Mouse (Mus musculus) megakaryocyte, embryonic 14.5 days (primary cell): ENCODE data around the gene Tubb2b. TPM values are rescaled to one million over a fixed set of nuclear protein-coding genes. Genes with fewer than 3 reads are reported as not detected.

Experiments used
- H3K27me3 ChIP-seq: replicated peaks from 2 replicates; pipeline ENCODE3; 2012; ENCODE audit warnings: inconsistent platforms
- H3K36me3 ChIP-seq: replicated peaks from 2 replicates; pipeline ENCODE3; 2012; ENCODE audit warnings: low read length, inconsistent platforms, mixed read lengths
- H3K4me1 ChIP-seq: 2 replicates; pipeline ENCODE4 v1.6.1; 2012; ENCODE audit warnings: inconsistent platforms
- H3K4me3 ChIP-seq: replicated peaks from 2 replicates; pipeline ENCODE3; 2012; ENCODE audit warnings: moderate library complexity, mild to moderate bottlenecking, inconsistent platforms
- H3K9me3 ChIP-seq: 2 replicates; pipeline ENCODE4 v1.6.1; 2012; ENCODE audit warnings: inconsistent platforms
- FLI1 ChIP-seq: IDR thresholded peaks from 2 replicates; pipeline ENCODE4 v1.6.1; 2012; ENCODE audit warnings: low read length, inconsistent platforms, mixed read lengths
- GATA1 ChIP-seq: IDR thresholded peaks from 3 replicates; pipeline ENCODE4 v1.6.1; 2012; ENCODE audit warnings: mixed read lengths, low read length, inconsistent platforms, borderline replicate concordance
- polyA plus RNA-seq: library from polyadenylated mRNA; stranded (reverse); fragments of >175 nt; gene quantifications from 2 replicates; pipeline ENCODE4 v1.2.3, GENCODE M21; 2012; ENCODE audit warnings: low replicate concordance; ENCODE audit not compliant: insufficient read depth

Tubb2b gene
- polyA plus RNA-seq, 1 experiment, result 11.0 TPM

GRCm38 (mm10) chr13:34128276-34129114 lies 1.8 kb downstream of the Tubb2b start:
- TF ChIP-seq GATA1 (no peak), FLI1 (no peak)
- Histone ChIP-seq H3K27me3 (peaks cover 66% of the 10 kb centered on the region), H3K4me1 (peaks cover 39% of the 10 kb centered on the region), H3K4me3 (peak overlapping the region; percentile 75), H3K36me3 (no peaks in the 10 kb centered on the region), H3K9me3 (no peaks in the 10 kb centered on the region)

DNA sequence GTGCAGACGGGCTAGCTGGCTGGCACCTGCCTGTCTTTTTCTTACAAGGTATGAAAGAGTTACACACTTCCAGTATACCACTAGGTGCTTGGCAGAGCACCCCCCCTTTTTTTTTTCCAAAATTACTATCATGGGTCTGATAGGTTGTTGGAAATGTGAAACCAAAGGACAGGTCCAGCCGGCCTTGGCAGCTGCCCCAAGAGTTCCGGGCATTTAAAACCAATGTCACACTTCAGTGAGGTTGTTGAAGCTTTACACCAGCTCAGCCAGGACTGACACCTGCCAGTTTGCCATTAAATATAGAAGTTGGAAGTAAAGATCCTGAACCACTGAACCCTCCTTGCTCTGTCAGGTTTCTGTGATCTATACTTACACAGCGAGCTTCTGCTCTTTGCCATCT lies 4.6 kb downstream of the Tubb2b start:
- H3K36me3 ChIP-seq, result no peaks in the 10 kb centered on the region
- H3K4me3 ChIP-seq, result no peak overlapping the region
- peaks cover 44% of the 10 kb centered on the region for H3K27me3 ChIP-seq
- no peaks in the 10 kb centered on the region for H3K9me3 ChIP-seq
- no peak for TF ChIP-seq GATA1
- TF ChIP-seq FLI1, result no peak
- H3K4me1 ChIP-seq, result peaks cover 16% of the 10 kb centered on the region

- peaks cover 37% of the 10 kb centered on the region for H3K4me1 ChIP-seq
- TF ChIP-seq FLI1 (no peak), GATA1 (no peak)
- H3K27me3 ChIP-seq, result peaks cover 17% of the 10 kb centered on the region
- no peaks in the 10 kb centered on the region for H3K9me3 ChIP-seq
- no peaks in the 10 kb centered on the region for H3K36me3 ChIP-seq
- no peak overlapping the region for H3K4me3 ChIP-seq
Measured at GRCm38 (mm10) chr13:34120536-34120935, 9.7 kb downstream of the Tubb2b start.

DNA sequence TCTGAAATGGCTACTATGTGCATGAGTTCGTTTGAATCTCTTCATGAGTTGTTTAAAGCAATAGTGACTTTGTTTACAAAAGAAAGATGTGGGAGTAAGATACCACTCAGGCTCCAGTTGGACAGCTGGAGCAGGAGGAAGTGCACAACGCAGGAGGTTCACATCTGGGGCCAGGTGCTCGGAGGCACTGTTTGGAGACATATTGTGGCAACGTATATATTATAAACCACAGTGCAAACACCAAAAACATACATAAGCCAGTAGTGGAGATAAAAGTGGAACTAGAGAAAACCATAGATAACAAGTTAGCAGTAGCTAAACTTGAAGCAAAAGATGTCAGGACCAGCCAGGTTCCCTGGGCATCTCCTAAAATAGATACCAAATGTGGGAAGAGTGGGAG lies 10.9 kb downstream of the Tubb2b start:
- TF ChIP-seq GATA1 (no peak), FLI1 (no peak)
- no peak overlapping the region for H3K4me3 ChIP-seq
- H3K27me3 ChIP-seq, result peaks cover 14% of the 10 kb centered on the region
- H3K36me3 ChIP-seq, result no peaks in the 10 kb centered on the region
- H3K4me1 ChIP-seq, result peaks cover 48% of the 10 kb centered on the region
- H3K9me3 ChIP-seq, result no peaks in the 10 kb centered on the region

DNA sequence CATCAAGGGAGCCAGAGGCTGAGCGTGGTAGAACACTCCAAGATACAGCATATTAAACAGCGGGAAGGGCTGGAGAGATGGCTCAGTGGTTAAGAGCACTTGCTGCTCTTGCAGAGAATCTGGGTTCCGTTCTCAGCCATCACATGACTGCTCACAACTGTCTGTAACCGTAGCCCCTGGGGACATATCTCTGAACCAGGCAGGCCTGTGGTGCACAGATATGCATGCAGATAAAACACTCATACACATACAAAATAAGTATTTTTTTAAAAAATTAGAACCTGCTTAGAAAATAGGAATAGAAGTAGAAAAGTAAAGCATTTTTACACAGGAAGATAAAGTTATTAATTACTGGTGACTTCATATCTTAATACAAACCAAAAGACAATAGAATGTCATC lies 11.4 kb downstream of the Tubb2b start:
- TF ChIP-seq GATA1, result no peak
- TF ChIP-seq FLI1, result no peak
- H3K9me3 ChIP-seq, result no peaks in the 10 kb centered on the region
- H3K4me3 ChIP-seq, result no peak overlapping the region
- peaks cover 10% of the 10 kb centered on the region for H3K27me3 ChIP-seq
- no peaks in the 10 kb centered on the region for H3K36me3 ChIP-seq
- peaks cover 54% of the 10 kb centered on the region for H3K4me1 ChIP-seq

GRCm38 (mm10) chr13:34116508-34116907 lies 13.8 kb downstream of the Tubb2b start:
- no peak for TF ChIP-seq FLI1
- TF ChIP-seq GATA1, result no peak
- Histone ChIP-seq H3K27me3 (peaks cover 4% of the 10 kb centered on the region), H3K9me3 (no peaks in the 10 kb centered on the region), H3K4me1 (peaks cover 57% of the 10 kb centered on the region), H3K36me3 (no peaks in the 10 kb centered on the region), H3K4me3 (peak overlapping the region; percentile 20)

- Histone ChIP-seq H3K27me3 (peaks cover under 1% of the 10 kb centered on the region), H3K36me3 (no peaks in the 10 kb centered on the region), H3K4me1 (peaks cover 52% of the 10 kb centered on the region), H3K9me3 (no peaks in the 10 kb centered on the region), H3K4me3 (no peak overlapping the region)
- no peak for TF ChIP-seq FLI1
- TF ChIP-seq GATA1, result no peak
Measured at GRCm38 (mm10) chr13:34114654-34115053, 15.6 kb downstream of the Tubb2b start.

DNA sequence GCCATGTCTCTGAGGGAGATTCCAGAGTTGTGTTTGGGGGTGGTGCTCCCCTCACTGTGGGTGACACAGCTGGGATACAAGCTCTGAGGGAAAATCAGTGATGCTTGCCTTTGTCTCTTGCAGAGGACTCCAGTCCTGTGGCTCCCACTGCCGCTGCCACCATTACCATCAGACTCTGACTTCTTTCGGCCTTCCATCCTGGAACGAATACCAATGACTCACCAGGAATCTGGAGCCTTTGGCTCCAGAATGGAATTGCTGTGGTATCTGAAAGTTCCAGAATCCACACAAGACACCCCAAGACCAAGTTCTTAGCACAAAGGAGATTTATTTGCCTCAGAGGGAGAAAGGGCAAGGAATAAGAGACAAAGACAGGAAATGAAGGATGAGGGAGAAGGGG lies 17.2 kb downstream of the Tubb2b start:
- H3K36me3 ChIP-seq, result no peaks in the 10 kb centered on the region
- TF ChIP-seq GATA1 (no peak), FLI1 (no peak)
- H3K27me3 ChIP-seq, result peaks cover 2% of the 10 kb centered on the region
- no peaks in the 10 kb centered on the region for H3K9me3 ChIP-seq
- H3K4me3 ChIP-seq, result no peak overlapping the region
- peaks cover 44% of the 10 kb centered on the region for H3K4me1 ChIP-seq

DNA sequence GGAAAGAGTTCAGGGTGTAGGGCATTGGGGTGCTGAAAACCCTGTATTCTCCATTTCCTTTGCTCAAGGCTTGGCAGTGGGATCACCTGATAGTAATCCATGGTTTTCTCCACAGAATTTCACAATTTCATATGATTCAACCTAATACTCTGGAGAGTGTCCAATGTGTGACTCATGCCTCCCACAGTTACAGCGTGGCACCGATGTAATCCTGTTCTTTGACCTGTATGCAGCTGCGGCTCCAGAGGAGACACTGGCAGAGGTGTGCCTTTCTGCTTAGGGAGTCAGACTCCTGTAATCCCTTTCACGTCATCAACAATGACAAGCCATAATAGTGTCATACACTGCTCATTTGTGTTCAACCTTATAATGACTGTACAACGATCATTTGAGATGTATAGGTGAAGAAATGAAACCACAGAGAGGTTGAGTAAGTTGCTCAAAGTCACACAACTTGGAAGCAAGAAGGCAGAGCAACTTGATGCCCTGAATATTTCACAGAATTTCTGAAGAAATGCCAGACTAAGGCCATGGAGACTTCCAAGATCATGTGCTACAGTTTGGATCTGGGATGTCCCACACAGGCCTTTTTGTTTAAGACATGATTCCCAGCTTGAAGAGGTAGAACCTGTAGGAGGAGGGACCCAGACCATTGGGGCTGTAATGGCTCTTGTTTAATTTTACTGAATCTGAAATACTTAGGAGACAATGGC lies 17.7 kb downstream of the Tubb2b start:
- no peak for TF ChIP-seq GATA1
- TF ChIP-seq FLI1, result no peak
- Histone ChIP-seq H3K36me3 (no peaks in the 10 kb centered on the region), H3K9me3 (no peaks in the 10 kb centered on the region), H3K4me3 (no peak overlapping the region), H3K4me1 (peaks cover 40% of the 10 kb centered on the region), H3K27me3 (peaks cover 2% of the 10 kb centered on the region)

GRCm38 (mm10) chr13:34111878-34112277 lies 18.4 kb downstream of the Tubb2b start:
- peaks cover 38% of the 10 kb centered on the region for H3K4me1 ChIP-seq
- no peaks in the 10 kb centered on the region for H3K9me3 ChIP-seq
- no peak overlapping the region for H3K4me3 ChIP-seq
- H3K36me3 ChIP-seq, result no peaks in the 10 kb centered on the region
- peaks cover 2% of the 10 kb centered on the region for H3K27me3 ChIP-seq
- TF ChIP-seq FLI1 (no peak), GATA1 (no peak)
